Mouse (Mus musculus): ENCODE measurements at regions not wholly inside any gene's neighbourhood (a gene's known extent, or its start where the extent isn't known, plus 50 kb on each side); places are given as distances from the start of the nearest gene placed in this dataset.
"Not testable (repeated sequence)": the region's sequence is repeated elsewhere in the genome, so short reads cannot be mapped to it uniquely, and the experiment has no call there.

GRCm38 (mm10) chr14:59025757-59026156, 116.9 kb downstream of the 1700129C05Rik start:
- not testable (repeated sequence) for H3K4me1 ChIP-seq; H3K4me2 ChIP-seq (replicated peaks); H3K27ac ChIP-seq; ATAC-seq (ENCODE audit: low FRiP score, low read depth); H3K9me3 ChIP-seq; H3K4me3 ChIP-seq; H3K9ac ChIP-seq; H3K36me3 ChIP-seq; H3K27me3 ChIP-seq (replicated peaks)
- 71% methylated on average over 9 of the region's 9 CpGs for WGBS

- no peaks in the 10 kb centered on the region for H3K4me1 ChIP-seq
- H3K4me2 ChIP-seq (replicated peaks), result no peak overlapping the region
- no peak overlapping the region for H3K4me3 ChIP-seq
- H3K9me3 ChIP-seq, result no peaks in the 10 kb centered on the region
- no peak overlapping the region for H3K27ac ChIP-seq
- WGBS, result 95% methylated on average over 3 of the region's 3 CpGs
- no peaks in the 10 kb centered on the region for H3K36me3 ChIP-seq
- no peaks in the 10 kb centered on the region for H3K27me3 ChIP-seq (replicated peaks)
- no peak overlapping the region for H3K9ac ChIP-seq
- ATAC-seq (ENCODE audit: low FRiP score, low read depth), result no peak
These were observed 133.2 kb downstream of the 1700129C05Rik start for GRCm38 (mm10) chr14:59009534-59009933.

- 74% methylated on average over 5 of the region's 5 CpGs for WGBS
- no peaks in the 10 kb centered on the region for H3K4me1 ChIP-seq
- H3K9ac ChIP-seq, result no peak overlapping the region
- H3K36me3 ChIP-seq, result no peaks in the 10 kb centered on the region
- no peaks in the 10 kb centered on the region for H3K9me3 ChIP-seq
- no peak for ATAC-seq (ENCODE audit: low FRiP score, low read depth)
- no peak overlapping the region for H3K27ac ChIP-seq
- no peak overlapping the region for H3K4me2 ChIP-seq (replicated peaks)
- H3K4me3 ChIP-seq, result no peak overlapping the region
- no peaks in the 10 kb centered on the region for H3K27me3 ChIP-seq (replicated peaks)
These were observed 143.5 kb downstream of the 1700129C05Rik start for GRCm38 (mm10) chr14:58999106-58999778.

- no peak overlapping the region for H3K9ac ChIP-seq
- H3K9me3 ChIP-seq, result no peaks in the 10 kb centered on the region
- H3K4me1 ChIP-seq, result no peaks in the 10 kb centered on the region
- no peak overlapping the region for H3K4me3 ChIP-seq
- no peak for ATAC-seq (ENCODE audit: low FRiP score, low read depth)
- no peak overlapping the region for H3K4me2 ChIP-seq (replicated peaks)
- H3K27me3 ChIP-seq (replicated peaks), result no peaks in the 10 kb centered on the region
- 71% methylated on average over 6 of the region's 6 CpGs for WGBS
- no peak overlapping the region for H3K27ac ChIP-seq
- H3K36me3 ChIP-seq, result no peaks in the 10 kb centered on the region
These were observed 147.7 kb downstream of the 1700129C05Rik start for GRCm38 (mm10) chr14:58994994-58995393.

- Histone ChIP-seq H3K36me3 (no peaks in the 10 kb centered on the region), H3K4me3 (no peak overlapping the region), H3K4me2 (replicated peaks) (no peak overlapping the region), H3K9me3 (no peaks in the 10 kb centered on the region), H3K9ac (no peak overlapping the region), H3K27me3 (replicated peaks) (0 out of 2 replicates have a peak, but pooled peaks cover 5% of the 10 kb centered on the region), H3K4me1 (peaks cover 11% of the 10 kb centered on the region; the same call in 1 of the 2 replicates), H3K27ac (no peak overlapping the region)
- 76% methylated on average over 5 of the region's 5 CpGs for WGBS
- ATAC-seq (ENCODE audit: low FRiP score, low read depth), result no peak
These were observed 153.0 kb downstream of the 1700129C05Rik start for GRCm38 (mm10) chr14:58989644-58990217.

GRCm38 (mm10) chr14:58987688-58988087, 155.0 kb downstream of the 1700129C05Rik start:
- Histone ChIP-seq H3K27ac (no peak overlapping the region), H3K27me3 (replicated peaks) (0 out of 2 replicates have a peak, but pooled peaks cover 5% of the 10 kb centered on the region), H3K9me3 (no peaks in the 10 kb centered on the region), H3K4me3 (no peak overlapping the region), H3K4me2 (replicated peaks) (no peak overlapping the region), H3K4me1 (peaks cover 11% of the 10 kb centered on the region; the same call in 1 of the 2 replicates), H3K9ac (no peak overlapping the region), H3K36me3 (no peaks in the 10 kb centered on the region)
- WGBS, result 7% methylated on average over 8 of the region's 8 CpGs
- no peak for ATAC-seq (ENCODE audit: low FRiP score, low read depth)

- ATAC-seq (ENCODE audit: low FRiP score, low read depth), result no peak
- 63% methylated on average over 5 of the region's 5 CpGs for whole genome bisulfite sequencing
These were observed 156.9 kb downstream of the 1700129C05Rik start for GRCm38 (mm10) chr14:58985838-58986237.

GRCm38 (mm10) chr14:58976791-58977190, 165.9 kb downstream of the 1700129C05Rik start:
- no peak overlapping the region for H3K27ac ChIP-seq
- no peaks in the 10 kb centered on the region for H3K36me3 ChIP-seq
- WGBS, result 91% methylated on average over 4 of the region's 4 CpGs
- no peaks in the 10 kb centered on the region for H3K4me1 ChIP-seq
- H3K9me3 ChIP-seq, result no peaks in the 10 kb centered on the region
- no peak overlapping the region for H3K4me2 ChIP-seq (replicated peaks)
- no peak for ATAC-seq (ENCODE audit: low FRiP score, low read depth)
- H3K9ac ChIP-seq, result no peak overlapping the region
- H3K4me3 ChIP-seq, result no peak overlapping the region
- no peaks in the 10 kb centered on the region for H3K27me3 ChIP-seq (replicated peaks)

More at GRCm38 (mm10) chr14:58985838-58986237, 156.9 kb downstream of the 1700129C05Rik start:
- Histone ChIP-seq H3K27ac (no peak overlapping the region), H3K4me1 (peaks cover 11% of the 10 kb centered on the region; the same call in 1 of the 2 replicates), H3K9me3 (no peaks in the 10 kb centered on the region), H3K27me3 (replicated peaks) (0 out of 2 replicates have a peak, but pooled peaks cover 7% of the 10 kb centered on the region), H3K4me3 (no peak overlapping the region), H3K4me2 (replicated peaks) (no peak overlapping the region), H3K36me3 (no peaks in the 10 kb centered on the region), H3K9ac (no peak overlapping the region)

GRCm38 (mm10) chr14:58969248-58969647, 173.4 kb downstream of the 1700129C05Rik start:
- Histone ChIP-seq H3K36me3 (no peaks in the 10 kb centered on the region), H3K27ac (no peak overlapping the region), H3K9me3 (no peaks in the 10 kb centered on the region), H3K4me1 (no peaks in the 10 kb centered on the region), H3K4me2 (replicated peaks) (no peak overlapping the region), H3K9ac (no peak overlapping the region), H3K27me3 (replicated peaks) (no peaks in the 10 kb centered on the region), H3K4me3 (no peak overlapping the region)
- WGBS, result 62% methylated on average over 3 of the region's 3 CpGs
- no peak for ATAC-seq (ENCODE audit: low FRiP score, low read depth)

- WGBS, result 83% methylated on average over 5 of the region's 5 CpGs
- H3K27me3 ChIP-seq (replicated peaks), result no peaks in the 10 kb centered on the region
- H3K27ac ChIP-seq, result no peak overlapping the region
- no peaks in the 10 kb centered on the region for H3K9me3 ChIP-seq
- H3K9ac ChIP-seq, result no peak overlapping the region
- ATAC-seq (ENCODE audit: low FRiP score, low read depth), result no peak
- H3K4me3 ChIP-seq, result no peak overlapping the region
- no peaks in the 10 kb centered on the region for H3K36me3 ChIP-seq
- no peak overlapping the region for H3K4me2 ChIP-seq (replicated peaks)
- H3K4me1 ChIP-seq, result no peaks in the 10 kb centered on the region
These were observed 174.7 kb downstream of the 1700129C05Rik start for GRCm38 (mm10) chr14:58967975-58968374.

- no peak for ATAC-seq (ENCODE audit: low FRiP score, low read depth)
- Histone ChIP-seq H3K27ac (no peak overlapping the region), H3K9ac (no peak overlapping the region), H3K36me3 (no peaks in the 10 kb centered on the region), H3K4me3 (no peak overlapping the region), H3K4me2 (replicated peaks) (no peak overlapping the region), H3K4me1 (no peaks in the 10 kb centered on the region), H3K27me3 (replicated peaks) (no peaks in the 10 kb centered on the region), H3K9me3 (no peaks in the 10 kb centered on the region)
- WGBS, result 90% methylated on average over 1 of the region's 1 CpGs
These were observed 175.5 kb downstream of the 1700129C05Rik start for GRCm38 (mm10) chr14:58967163-58967562.

GRCm38 (mm10) chr14:58944958-58945357, 197.7 kb downstream of the 1700129C05Rik start:
- no peak overlapping the region for H3K27ac ChIP-seq
- ATAC-seq (ENCODE audit: low FRiP score, low read depth), result no peak
- H3K4me3 ChIP-seq, result no peak overlapping the region
- H3K4me1 ChIP-seq, result no peaks in the 10 kb centered on the region
- H3K36me3 ChIP-seq, result no peaks in the 10 kb centered on the region
- H3K4me2 ChIP-seq (replicated peaks), result no peak overlapping the region
- WGBS, result 96% methylated on average over 2 of the region's 2 CpGs
- no peak overlapping the region for H3K9ac ChIP-seq
- H3K27me3 ChIP-seq (replicated peaks), result no peaks in the 10 kb centered on the region
- no peaks in the 10 kb centered on the region for H3K9me3 ChIP-seq
